Mouse (Mus musculus) heart, embryonic 12.5 days (tissue): ENCODE measurements around the gene Cd300lg. TPM values are rescaled to one million over a fixed set of nuclear protein-coding genes. Genes with fewer than 3 reads are reported as not detected.

ENCODE experiments used
- ATAC-seq: fragments of 200-750 bp; cut with Nextera tagmentation; 2 replicates; pipeline ENCODE4 v1.8.0; 2017; ENCODE audit warnings: moderate TSS enrichment, moderate library complexity; ENCODE audit not compliant: insufficient number of reproducible peaks, low FRiP score
- H3K27ac ChIP-seq: fragments of 300-500 bp; sonication (generic); 2 replicates; pipeline ENCODE4 v1.5.1; 2016; ENCODE audit warnings: mild to moderate bottlenecking, moderate library complexity; ENCODE audit not compliant: poor library complexity, severe bottlenecking
- H3K27me3 ChIP-seq: fragments of 300-500 bp; sonication (generic); replicated peaks from 2 replicates; pipeline ENCODE4 v1.6.1; 2016; ENCODE audit warnings: mild to moderate bottlenecking, moderate library complexity
- H3K36me3 ChIP-seq: fragments of 300-500 bp; sonication (generic); 2 replicates; pipeline ENCODE4 v1.6.1; 2016; ENCODE audit warnings: mild to moderate bottlenecking, moderate library complexity
- H3K4me1 ChIP-seq: fragments of 300-500 bp; sonication (generic); replicated peaks from 2 replicates; pipeline ENCODE4 v1.6.1; 2016; ENCODE audit warnings: mild to moderate bottlenecking
- H3K4me2 ChIP-seq: fragments of 300-500 bp; sonication (generic); 2 replicates; pipeline ENCODE4 v1.6.1; 2016; ENCODE audit warnings: mild to moderate bottlenecking, moderate library complexity
- H3K4me3 ChIP-seq: fragments of 300-500 bp; sonication (generic); 2 replicates; pipeline ENCODE4 v1.5.1; 2016; ENCODE audit warnings: mild to moderate bottlenecking
- H3K9ac ChIP-seq: fragments of 300-500 bp; sonication (generic); 2 replicates; pipeline ENCODE4 v1.6.1; 2016; ENCODE audit warnings: mild to moderate bottlenecking, moderate library complexity
- H3K9me3 ChIP-seq: fragments of 300-500 bp; sonication (generic); replicated peaks from 2 replicates; pipeline ENCODE4 v1.6.1; 2016; ENCODE audit warnings: mild to moderate bottlenecking, moderate library complexity
- WGBS: fragments of 180-500 bp; shearing (Covaris S2); methylation state at CpG from one replicate; pipeline ENCODE4 v1.1.7; 2016; 5-methylcytosine and 5-hydroxymethylcytosine counted together
- polyA plus RNA-seq: library from polyadenylated mRNA; unstranded; fragments of >200 nt; fragmentation: Nextera tagmentation; extraction: Ambion mirVana; gene quantifications from 2 replicates; pipeline ENCODE4 v1.2.1, GENCODE M21; 2016

The Cd300lg gene
- polyA plus RNA-seq = 1.6 and 1.9 TPM in 2 replicates

DNA sequence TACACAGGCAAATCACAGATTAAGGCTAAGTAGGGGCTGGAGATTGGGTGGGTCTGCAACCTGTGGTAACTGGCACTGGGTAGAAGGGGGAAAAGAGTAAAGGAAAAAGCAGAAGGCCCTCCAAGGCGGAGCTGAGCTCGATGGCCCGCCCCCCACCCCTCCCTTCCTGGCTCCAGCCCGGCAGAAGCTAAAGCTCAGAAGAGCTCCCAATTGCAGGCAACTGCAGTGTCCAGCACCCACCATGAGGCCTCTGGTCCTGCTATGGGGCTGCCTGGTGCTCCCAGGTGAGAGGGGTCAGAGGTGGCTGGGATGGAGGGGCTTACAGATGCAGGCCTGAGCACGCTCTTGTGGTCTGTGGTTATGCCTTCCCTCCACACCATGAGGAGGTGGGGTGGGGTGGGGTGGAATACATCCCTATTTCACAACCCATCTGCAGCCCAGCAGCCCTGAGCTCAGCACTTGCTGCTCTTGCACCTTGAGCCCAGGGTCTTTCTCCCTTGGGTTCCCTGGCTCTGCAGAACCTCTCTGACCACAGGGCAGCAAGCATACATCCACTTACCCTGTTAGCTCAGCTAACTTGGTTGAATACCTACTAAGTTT is at the start of gene Cd300lg:
TSS of gene Cd300lg (plus strand) at position 160 of the 600 bp plus-strand sequence.
- no peak within 1 kb of the TSS for H3K9ac ChIP-seq
- H3K4me2 ChIP-seq = no peak within 1 kb of the TSS
- H3K27ac ChIP-seq = no peak within 1 kb of the TSS
- H3K4me1 ChIP-seq = no peaks in the 10 kb centered on the region
- 46% methylated on average over 5 of the region's 5 CpGs for WGBS
- no peaks in the 10 kb centered on the region for H3K36me3 ChIP-seq
- H3K27me3 ChIP-seq = no peaks in the 10 kb centered on the region
- no peak for ATAC-seq
- peaks cover 14% of the 10 kb centered on the region for H3K9me3 ChIP-seq
- no peak within 1 kb of the TSS for H3K4me3 ChIP-seq

DNA sequence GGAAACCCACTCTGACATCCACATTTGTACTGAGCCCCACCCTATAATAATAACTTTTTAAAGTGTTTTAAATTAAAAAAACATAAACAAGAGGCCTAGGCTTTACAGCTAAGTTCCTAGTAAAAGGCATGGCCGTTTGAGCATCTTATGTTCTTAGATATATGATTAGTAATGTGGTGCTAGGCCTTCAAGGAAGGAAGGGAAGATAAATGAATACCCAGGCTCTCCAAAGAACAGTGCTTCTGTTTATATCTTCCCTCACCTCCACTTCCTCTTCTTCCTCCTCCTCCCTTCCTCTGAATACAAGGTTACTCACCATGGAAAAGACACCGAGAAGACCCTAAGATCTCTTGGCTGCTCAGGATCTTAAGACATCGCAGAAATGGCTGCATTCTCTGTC is 49.5 kb upstream of the Cd300lg start:
- WGBS = 56% methylated on average over 3 of the region's 3 CpGs
- H3K4me2 ChIP-seq = no peak overlapping the region
- H3K9me3 ChIP-seq = no peaks in the 10 kb centered on the region
- no peak overlapping the region for H3K27ac ChIP-seq
- 0 out of 2 replicates have a peak, but pooled peaks cover 4% of the 10 kb centered on the region for H3K27me3 ChIP-seq
- no peak overlapping the region for H3K9ac ChIP-seq
- no peak for ATAC-seq
- H3K36me3 ChIP-seq = no peaks in the 10 kb centered on the region
- peaks cover 8% of the 10 kb centered on the region for H3K4me1 ChIP-seq
- no peak overlapping the region for H3K4me3 ChIP-seq

DNA sequence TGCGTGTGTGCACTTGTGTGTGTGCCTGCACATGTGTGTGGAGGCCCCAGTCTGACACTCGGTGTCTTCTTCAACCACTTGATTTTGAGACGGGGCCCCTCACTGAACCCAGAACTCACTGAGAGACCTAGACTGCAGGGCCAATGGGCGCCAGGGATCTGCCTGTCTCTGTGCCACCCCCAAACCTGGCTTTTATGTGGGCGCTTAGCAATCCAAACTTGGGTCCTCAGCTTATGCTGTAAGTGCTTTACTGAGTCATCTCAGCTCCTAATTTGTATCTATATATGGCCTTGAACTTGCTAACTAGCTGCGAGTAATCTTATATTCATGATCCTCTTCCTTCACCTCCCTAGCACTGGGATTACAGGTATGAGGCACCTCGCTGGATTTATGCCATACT is 48.9 kb upstream of the Cd300lg start:
- Histone ChIP-seq H3K4me1 (peaks cover 8% of the 10 kb centered on the region), H3K4me3 (no peak overlapping the region), H3K4me2 (no peak overlapping the region), H3K9ac (no peak overlapping the region), H3K36me3 (no peaks in the 10 kb centered on the region), H3K27ac (no peak overlapping the region), H3K27me3 (0 out of 2 replicates have a peak, but pooled peaks cover 4% of the 10 kb centered on the region), H3K9me3 (no peaks in the 10 kb centered on the region)
- 82% methylated on average over 7 of the region's 7 CpGs for WGBS
- no peak for ATAC-seq

DNA sequence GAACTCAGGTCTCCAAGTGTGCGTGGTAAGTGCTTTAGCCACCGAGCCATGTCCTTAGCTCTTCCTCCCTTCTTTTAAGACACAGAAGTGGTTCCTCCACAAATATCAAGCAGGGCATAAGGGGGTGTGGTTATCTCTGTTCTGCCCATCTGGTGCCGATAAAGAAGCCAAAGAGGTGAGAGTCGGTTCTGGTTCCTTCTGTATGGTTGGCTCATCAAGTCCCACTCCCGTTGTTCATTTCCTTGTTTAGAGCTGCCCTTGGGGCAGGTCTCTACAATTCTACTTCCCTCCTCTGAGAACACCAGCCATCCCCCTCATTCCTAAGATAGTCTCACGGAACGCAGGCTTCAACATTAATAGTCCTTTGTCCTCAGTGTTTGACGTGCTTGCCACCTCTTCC is 47.2 kb upstream of the Cd300lg start:
- H3K36me3 ChIP-seq = no peaks in the 10 kb centered on the region
- H3K9ac ChIP-seq = no peak overlapping the region
- no peaks in the 10 kb centered on the region for H3K27me3 ChIP-seq
- WGBS = 34% methylated on average over 8 of the region's 8 CpGs
- ATAC-seq = no peak
- H3K4me1 ChIP-seq = peaks cover 8% of the 10 kb centered on the region
- no peak overlapping the region for H3K4me3 ChIP-seq
- no peak overlapping the region for H3K27ac ChIP-seq
- no peaks in the 10 kb centered on the region for H3K9me3 ChIP-seq
- H3K4me2 ChIP-seq = no peak overlapping the region

DNA sequence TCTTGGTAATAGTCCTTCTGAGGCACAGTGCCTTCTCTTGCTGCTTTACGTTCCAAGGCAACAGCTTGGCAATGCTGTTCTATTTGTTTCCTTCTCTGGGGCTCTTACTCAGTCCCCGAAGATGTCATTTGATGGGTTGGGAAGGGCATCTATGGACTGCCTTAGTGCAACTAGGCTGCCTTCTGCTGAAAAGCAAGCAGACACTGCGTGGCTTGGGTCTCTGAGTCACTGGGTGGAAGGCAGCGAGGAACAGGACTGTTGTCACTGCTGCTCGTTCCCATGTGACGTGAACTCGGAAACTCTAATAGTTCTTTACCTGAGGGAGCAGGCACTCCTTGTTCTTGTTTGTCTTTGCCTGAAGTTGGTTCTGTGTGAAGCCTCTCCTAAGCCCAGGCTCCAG is 45.4 kb upstream of the Cd300lg start:
- H3K4me2 ChIP-seq = no peak overlapping the region
- no peaks in the 10 kb centered on the region for H3K36me3 ChIP-seq
- no peak overlapping the region for H3K9ac ChIP-seq
- no peaks in the 10 kb centered on the region for H3K9me3 ChIP-seq
- no peak for ATAC-seq
- H3K27ac ChIP-seq = no peak overlapping the region
- peaks cover 13% of the 10 kb centered on the region for H3K4me1 ChIP-seq
- no peak overlapping the region for H3K4me3 ChIP-seq
- 82% methylated on average over 7 of the region's 7 CpGs for WGBS
- no peaks in the 10 kb centered on the region for H3K27me3 ChIP-seq

DNA sequence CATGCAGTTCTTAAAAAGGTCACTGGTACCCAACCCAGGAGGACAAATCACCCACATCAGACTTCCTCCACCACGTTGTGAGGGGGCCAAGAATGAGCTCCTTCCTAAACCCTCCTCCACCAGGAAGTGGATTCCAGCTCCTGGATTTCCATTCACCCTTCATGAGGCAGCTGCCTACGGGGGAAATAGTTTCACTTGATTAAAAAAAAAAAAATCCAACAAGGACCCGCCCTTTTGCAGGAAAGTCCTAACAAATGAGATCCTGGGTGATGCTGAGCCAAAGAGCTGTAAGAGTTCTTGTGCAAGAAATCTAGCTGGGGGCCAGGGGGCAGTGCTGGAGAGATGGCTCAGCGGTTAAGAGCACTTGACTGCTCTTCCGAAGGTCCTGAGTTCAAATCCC is 43.1 kb upstream of the Cd300lg start:
- ATAC-seq = no peak
- Histone ChIP-seq H3K27me3 (no peaks in the 10 kb centered on the region), H3K9ac (no peak overlapping the region), H3K36me3 (no peaks in the 10 kb centered on the region), H3K9me3 (no peaks in the 10 kb centered on the region), H3K27ac (no peak overlapping the region), H3K4me1 (peaks cover 13% of the 10 kb centered on the region), H3K4me2 (no peak overlapping the region), H3K4me3 (no peak overlapping the region)
- WGBS = 51% methylated on average over 5 of the region's 5 CpGs

DNA sequence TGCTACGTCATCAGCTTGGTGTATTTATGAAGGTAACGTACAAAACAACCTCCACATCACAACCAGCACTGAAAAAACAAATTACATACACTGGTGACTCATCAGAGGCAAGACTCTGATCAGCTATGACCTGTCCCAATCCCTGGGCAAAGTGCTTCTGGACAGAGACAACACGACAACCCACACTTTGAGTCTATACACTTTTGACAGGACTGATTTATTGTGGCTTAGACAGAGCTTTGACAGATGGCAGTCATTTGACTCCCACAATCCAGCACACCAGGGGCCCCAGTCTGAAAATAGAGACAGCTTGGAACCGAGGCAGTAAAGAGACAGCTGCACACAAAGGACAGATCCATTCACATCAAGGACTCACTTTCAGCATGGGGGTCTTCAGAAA is 41.8 kb upstream of the Cd300lg start:
- H3K36me3 ChIP-seq = peaks cover 6% of the 10 kb centered on the region; the same call in 1 of the 2 replicates
- 0 out of 2 replicates have a peak, but pooled peaks cover 4% of the 10 kb centered on the region for H3K9me3 ChIP-seq
- no peak for ATAC-seq
- no peak overlapping the region for H3K4me3 ChIP-seq
- no peak overlapping the region for H3K4me2 ChIP-seq
- no peaks in the 10 kb centered on the region for H3K27me3 ChIP-seq
- WGBS = 49% methylated on average over 4 of the region's 4 CpGs
- H3K9ac ChIP-seq = no peak overlapping the region
- no peak overlapping the region for H3K27ac ChIP-seq
- H3K4me1 ChIP-seq = peaks cover 7% of the 10 kb centered on the region; the same call in 1 of the 2 replicates

DNA sequence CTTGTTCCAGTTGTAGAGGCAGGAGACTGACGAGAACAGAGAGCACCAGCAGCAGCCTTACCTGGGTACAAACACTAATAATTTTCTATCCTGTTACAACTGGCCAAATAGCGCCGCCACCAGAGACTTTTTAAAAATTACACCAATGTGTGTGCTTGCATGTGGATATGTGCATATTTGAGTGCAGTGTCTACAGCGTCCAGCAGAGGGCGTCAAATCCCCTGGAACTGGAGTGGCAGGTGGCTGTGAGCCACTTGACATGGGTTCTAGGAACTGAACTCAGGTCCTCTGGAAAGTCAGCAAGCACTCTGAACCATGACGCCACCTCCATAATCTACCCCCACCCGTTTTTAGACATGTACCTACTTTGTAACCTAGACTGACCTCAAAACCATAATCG is 37.1 kb upstream of the Cd300lg start:
- 0 out of 2 replicates have a peak, but pooled peaks cover 4% of the 10 kb centered on the region for H3K9me3 ChIP-seq
- no peak for ATAC-seq
- H3K36me3 ChIP-seq = peaks cover 6% of the 10 kb centered on the region; the same call in 1 of the 2 replicates
- H3K4me3 ChIP-seq = no peak overlapping the region
- no peak overlapping the region for H3K4me2 ChIP-seq
- H3K9ac ChIP-seq = no peak overlapping the region
- H3K4me1 ChIP-seq = peaks cover 5% of the 10 kb centered on the region
- no peak overlapping the region for H3K27ac ChIP-seq
- 83% methylated on average over 8 of the region's 8 CpGs for WGBS
- no peaks in the 10 kb centered on the region for H3K27me3 ChIP-seq

DNA sequence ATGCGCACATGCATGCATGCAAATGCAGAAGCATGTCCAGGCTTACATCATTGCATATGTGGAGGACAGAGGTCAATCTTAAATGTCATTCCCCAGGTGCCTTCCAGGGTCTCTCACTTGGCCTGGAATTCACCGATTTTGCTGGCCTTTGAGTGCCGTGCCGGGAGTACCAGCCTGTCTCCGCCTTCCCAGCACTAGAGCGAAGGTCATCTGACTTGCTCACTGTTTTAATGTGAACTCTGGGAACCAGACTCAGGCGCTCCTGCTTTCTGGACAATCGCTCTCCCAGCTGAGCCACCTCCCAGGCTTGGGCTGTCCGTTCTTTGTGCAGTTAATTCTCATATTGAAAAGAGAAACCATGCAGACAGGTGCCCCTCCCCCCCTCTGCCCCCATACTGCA is 35.0 kb upstream of the Cd300lg start:
- Histone ChIP-seq H3K9me3 (0 out of 2 replicates have a peak, but pooled peaks cover 4% of the 10 kb centered on the region), H3K4me2 (no peak overlapping the region), H3K4me3 (no peak overlapping the region), H3K4me1 (no peaks in the 10 kb centered on the region; the same call in 1 of the 2 replicates), H3K27ac (no peak overlapping the region), H3K27me3 (no peaks in the 10 kb centered on the region), H3K36me3 (peaks cover 6% of the 10 kb centered on the region; the same call in 1 of the 2 replicates), H3K9ac (no peak overlapping the region)
- WGBS = 69% methylated on average over 9 of the region's 9 CpGs
- ATAC-seq = no peak

DNA sequence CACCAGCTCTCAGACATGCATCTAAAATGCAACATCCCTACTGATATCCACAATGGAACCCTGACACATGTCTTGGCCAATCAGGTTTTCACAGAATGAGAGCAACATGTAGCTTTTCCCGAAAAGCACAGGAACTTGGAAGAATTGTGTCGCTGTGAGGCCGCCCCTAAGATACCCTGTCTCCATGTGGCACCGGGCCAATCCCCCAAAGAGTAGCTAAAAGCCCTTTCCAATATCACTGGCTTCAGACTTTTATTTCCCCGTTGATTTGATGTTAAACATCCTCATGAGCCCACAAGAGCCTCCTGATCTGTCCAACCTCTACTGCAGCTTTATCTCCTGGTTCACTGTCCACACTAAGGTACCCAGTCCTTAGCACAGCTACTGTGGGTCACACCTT is 34.6 kb upstream of the Cd300lg start:
- Histone ChIP-seq H3K36me3 (peaks cover 6% of the 10 kb centered on the region; the same call in 1 of the 2 replicates), H3K4me2 (no peak overlapping the region), H3K9ac (no peak overlapping the region), H3K4me1 (no peaks in the 10 kb centered on the region; the same call in 1 of the 2 replicates), H3K27me3 (no peaks in the 10 kb centered on the region), H3K4me3 (no peak overlapping the region), H3K27ac (no peak overlapping the region), H3K9me3 (0 out of 2 replicates have a peak, but pooled peaks cover 4% of the 10 kb centered on the region)
- 82% methylated on average over 5 of the region's 5 CpGs for WGBS
- ATAC-seq = no peak

DNA sequence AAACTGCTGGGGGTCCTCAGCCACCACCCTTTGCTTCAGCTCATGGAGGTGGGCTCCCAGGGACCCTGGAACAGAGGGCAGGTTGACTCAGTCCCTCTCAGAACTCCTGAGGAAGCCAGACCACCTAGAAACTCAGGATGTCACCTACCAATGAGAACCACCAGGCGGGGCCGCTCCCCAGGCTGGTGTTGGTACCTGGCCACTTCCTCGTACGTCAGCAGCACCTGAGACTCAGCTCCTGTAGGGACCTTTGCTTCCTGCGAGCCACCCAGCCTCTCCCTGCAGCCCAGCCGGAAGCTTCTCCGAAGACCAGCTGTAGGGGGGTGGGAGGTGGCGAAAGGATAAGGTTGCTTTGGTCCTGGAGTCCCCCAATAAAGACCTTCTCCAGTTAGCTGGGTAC is 32.9 kb upstream of the Cd300lg start:
- Histone ChIP-seq H3K4me3 (no peak overlapping the region), H3K4me1 (no peaks in the 10 kb centered on the region; the same call in 1 of the 2 replicates), H3K9ac (no peak overlapping the region), H3K36me3 (peaks cover 6% of the 10 kb centered on the region; the same call in 1 of the 2 replicates), H3K27me3 (no peaks in the 10 kb centered on the region), H3K4me2 (no peak overlapping the region), H3K27ac (0 out of 2 replicates have a peak overlapping the region, but pooled peaks have one; percentile 7), H3K9me3 (0 out of 2 replicates have a peak, but pooled peaks cover 4% of the 10 kb centered on the region)
- WGBS = 85% methylated on average over 8 of the region's 8 CpGs
- no peak for ATAC-seq
